Mouse (Mus musculus) midbrain, embryonic 16.5 days (tissue): Measurements from ENCODE around the gene Nanog. TPM values are rescaled to one million over a fixed set of nuclear protein-coding genes. Genes with fewer than 3 reads are reported as not detected.
"Not testable (repeated sequence)": the region's sequence is repeated elsewhere in the genome, so short reads cannot be mapped to it uniquely, and the experiment has no call there.

Experiments
- ATAC-seq: fragments of 200-750 bp; cut with Nextera tagmentation; 2 replicates; pipeline ENCODE4 v1.8.0; 2017; ENCODE audit warnings: moderate TSS enrichment
- H3K27ac ChIP-seq: fragments of 300-500 bp; sonication (generic); 2 replicates; pipeline ENCODE4 v1.5.1; 2014; ENCODE audit warnings: mild to moderate bottlenecking, low read length, mixed read lengths
- H3K27me3 ChIP-seq: fragments of 300-500 bp; sonication (generic); 2 replicates; pipeline ENCODE4 v1.6.1; 2014; ENCODE audit warnings: low read depth, low read length, mixed read lengths; ENCODE audit not compliant: control insufficient read depth, insufficient read depth
- H3K36me3 ChIP-seq: fragments of 300-500 bp; sonication (generic); 2 replicates; pipeline ENCODE4 v1.6.1; 2014; ENCODE audit warnings: mild to moderate bottlenecking, low read length, moderate library complexity, mixed read lengths; ENCODE audit not compliant: control insufficient read depth, insufficient read depth
- H3K4me1 ChIP-seq: fragments of 300-500 bp; sonication (generic); 2 replicates; pipeline ENCODE4 v1.6.1; 2014; ENCODE audit warnings: mild to moderate bottlenecking, low read length, mixed read lengths; ENCODE audit not compliant: control insufficient read depth, insufficient read depth
- H3K4me2 ChIP-seq: fragments of 300-500 bp; sonication (generic); 2 replicates; pipeline ENCODE4 v1.6.1; 2014; ENCODE audit warnings: mild to moderate bottlenecking, low read length, mixed read lengths
- H3K4me3 ChIP-seq: fragments of 300-500 bp; sonication (generic); 2 replicates; pipeline ENCODE4 v1.5.1; 2014; ENCODE audit warnings: low read depth, mild to moderate bottlenecking, low read length, moderate library complexity, mixed read lengths
- H3K9ac ChIP-seq: fragments of 300-500 bp; sonication (generic); 2 replicates; pipeline ENCODE4 v1.6.1; 2014; ENCODE audit warnings: low read depth, low read length, mixed read lengths
- H3K9me3 ChIP-seq: fragments of 300-500 bp; sonication (generic); replicated peaks from 2 replicates; pipeline ENCODE4 v1.6.1; 2014; ENCODE audit warnings: mild to moderate bottlenecking, low read length, mixed read lengths; ENCODE audit not compliant: control insufficient read depth, poor library complexity, severe bottlenecking
- WGBS: fragments of 180-500 bp; shearing (Covaris S2); extraction: QIAGEN DNeasy Blood & Tissue Kit; methylation state at CpG from one replicate; pipeline ENCODE4 v1.1.7; 2014; 5-methylcytosine and 5-hydroxymethylcytosine counted together
- polyA plus RNA-seq: library from polyadenylated mRNA; unstranded; fragments of >200 nt; fragmentation: Nextera tagmentation; extraction: Ambion mirVana; gene quantifications from 2 replicates; pipeline ENCODE4 v1.2.1, GENCODE M21; 2015

Nanog gene
- polyA plus RNA-seq, 1 experiment from 2014 or later = not detected

DNA sequence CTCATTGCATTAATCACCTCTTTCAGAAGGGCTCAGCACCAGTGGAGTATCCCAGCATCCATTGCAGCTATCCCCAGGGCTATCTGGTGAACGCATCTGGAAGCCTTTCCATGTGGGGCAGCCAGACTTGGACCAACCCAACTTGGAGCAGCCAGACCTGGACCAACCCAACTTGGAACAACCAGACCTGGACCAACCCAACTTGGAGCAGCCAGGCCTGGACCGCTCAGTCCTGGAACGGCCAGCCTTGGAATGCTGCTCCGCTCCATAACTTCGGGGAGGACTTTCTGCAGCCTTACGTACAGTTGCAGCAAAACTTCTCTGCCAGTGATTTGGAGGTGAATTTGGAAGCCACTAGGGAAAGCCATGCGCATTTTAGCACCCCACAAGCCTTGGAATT lies 5.8 kb downstream of the Nanog start:
- not testable (repeated sequence) for H3K36me3 ChIP-seq, H3K4me3 ChIP-seq, ATAC-seq, H3K27me3 ChIP-seq, H3K9me3 ChIP-seq, H3K4me2 ChIP-seq, H3K27ac ChIP-seq, H3K9ac ChIP-seq, H3K4me1 ChIP-seq
- WGBS = 95% methylated on average over 7 of the region's 7 CpGs

- H3K36me3 ChIP-seq = no peaks in the 10 kb centered on the region
- H3K4me1 ChIP-seq = no peaks in the 10 kb centered on the region
- H3K27me3 ChIP-seq = no peaks in the 10 kb centered on the region
- no peak overlapping the region for H3K4me2 ChIP-seq
- no peak for ATAC-seq
- no peak overlapping the region for H3K9ac ChIP-seq
- H3K27ac ChIP-seq = no peak overlapping the region
- no peak overlapping the region for H3K4me3 ChIP-seq
- H3K9me3 ChIP-seq = no peaks in the 10 kb centered on the region
- WGBS = 57% methylated on average over 7 of the region's 7 CpGs
Observed at GRCm38 (mm10) chr6:122714707-122715365, 7.5 kb downstream of the Nanog start.

DNA sequence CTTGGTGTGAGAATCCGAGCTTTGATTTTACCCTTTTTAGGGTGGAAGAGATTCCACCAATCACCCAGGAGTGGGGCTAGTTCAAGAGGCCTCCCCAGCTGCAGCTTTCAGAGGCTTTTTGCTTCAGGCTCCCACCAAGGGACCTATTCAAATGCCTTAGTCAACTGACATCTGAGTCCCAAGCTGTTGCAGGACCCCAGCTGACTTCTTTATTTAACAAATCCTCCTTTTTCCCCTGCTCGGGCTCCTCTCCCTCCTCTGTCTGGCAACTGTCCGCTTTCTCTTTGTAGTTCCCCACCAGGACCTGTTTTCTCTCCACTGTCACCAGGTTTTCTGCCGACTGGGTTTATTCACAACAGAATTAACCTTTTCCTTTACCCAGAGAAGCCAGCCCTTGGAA lies 8.6 kb downstream of the Nanog start:
- Histone ChIP-seq H3K9ac (no peak overlapping the region), H3K4me3 (no peak overlapping the region), H3K36me3 (no peaks in the 10 kb centered on the region), H3K4me2 (no peak overlapping the region), H3K27me3 (no peaks in the 10 kb centered on the region), H3K27ac (no peak overlapping the region), H3K4me1 (no peaks in the 10 kb centered on the region), H3K9me3 (no peaks in the 10 kb centered on the region)
- ATAC-seq = 0 out of 2 replicates have a peak, but pooled peaks have one; percentile 28
- WGBS = 1% methylated on average over 4 of the region's 4 CpGs

- not testable (repeated sequence) for ATAC-seq, H3K4me3 ChIP-seq, H3K4me1 ChIP-seq, H3K27me3 ChIP-seq, H3K9ac ChIP-seq, H3K27ac ChIP-seq, H3K9me3 ChIP-seq, H3K36me3 ChIP-seq, H3K4me2 ChIP-seq
- WGBS = 92% methylated on average over 1 of the region's 1 CpGs
Observed at GRCm38 (mm10) chr6:122718224-122718623, 10.9 kb downstream of the Nanog start.

DNA sequence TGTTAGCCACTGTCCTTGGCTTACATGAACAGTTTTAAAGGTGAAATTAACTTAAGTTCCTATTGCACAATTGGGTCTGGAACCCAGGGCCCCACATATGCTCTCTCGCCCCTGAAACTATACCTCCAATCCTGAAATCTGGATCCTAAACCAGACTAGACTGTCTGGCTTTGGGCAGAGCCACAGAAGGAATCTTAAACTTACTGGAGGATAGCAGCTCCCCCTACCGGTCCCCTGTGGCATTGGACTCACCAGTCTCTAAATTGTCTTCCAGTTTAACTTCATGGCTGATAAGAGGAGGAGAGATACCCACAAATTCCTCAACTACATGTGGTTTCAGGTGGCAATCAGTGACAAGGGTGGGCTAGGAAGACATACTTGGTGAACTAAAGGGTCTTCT lies 12.7 kb downstream of the Nanog start:
- Histone ChIP-seq H3K9ac (no peak overlapping the region), H3K9me3 (no peaks in the 10 kb centered on the region), H3K4me3 (no peak overlapping the region), H3K4me1 (no peaks in the 10 kb centered on the region), H3K4me2 (no peak overlapping the region), H3K27ac (no peak overlapping the region), H3K36me3 (no peaks in the 10 kb centered on the region), H3K27me3 (no peaks in the 10 kb centered on the region)
- WGBS = 27% methylated on average over 2 of the region's 2 CpGs
- ATAC-seq = no peak

DNA sequence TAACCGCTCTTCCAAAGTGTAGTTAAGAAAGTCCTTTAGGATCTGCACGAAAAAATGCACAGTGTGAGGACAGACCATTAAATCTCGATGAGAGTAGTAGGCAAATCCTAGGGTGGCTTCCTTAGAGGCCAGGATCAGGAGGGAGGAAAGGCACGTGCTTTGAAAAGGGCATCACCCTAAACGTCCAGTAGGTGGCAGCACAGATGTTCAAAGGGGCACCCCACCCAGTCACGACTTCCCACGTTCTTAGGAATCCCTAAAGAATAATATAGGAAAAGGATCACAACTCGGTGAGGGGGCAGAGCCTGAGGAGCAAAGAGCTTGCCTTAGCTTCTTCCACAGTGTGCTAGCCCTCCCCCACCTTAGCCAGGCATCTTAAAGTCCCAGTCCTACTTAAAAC lies 32.7 kb downstream of the Nanog start:
- peak overlapping the region; percentile 70 for H3K4me3 ChIP-seq
- ATAC-seq = peak; percentile 29
- H3K27me3 ChIP-seq = peaks cover 5% of the 10 kb centered on the region
- no peaks in the 10 kb centered on the region for H3K9me3 ChIP-seq
- peak overlapping the region; percentile 79 for H3K4me2 ChIP-seq
- 13% methylated on average over 8 of the region's 8 CpGs for WGBS
- H3K36me3 ChIP-seq = peaks cover 14% of the 10 kb centered on the region
- H3K9ac ChIP-seq = peak overlapping the region; percentile 81
- no peak overlapping the region for H3K27ac ChIP-seq
- peaks cover 19% of the 10 kb centered on the region for H3K4me1 ChIP-seq

DNA sequence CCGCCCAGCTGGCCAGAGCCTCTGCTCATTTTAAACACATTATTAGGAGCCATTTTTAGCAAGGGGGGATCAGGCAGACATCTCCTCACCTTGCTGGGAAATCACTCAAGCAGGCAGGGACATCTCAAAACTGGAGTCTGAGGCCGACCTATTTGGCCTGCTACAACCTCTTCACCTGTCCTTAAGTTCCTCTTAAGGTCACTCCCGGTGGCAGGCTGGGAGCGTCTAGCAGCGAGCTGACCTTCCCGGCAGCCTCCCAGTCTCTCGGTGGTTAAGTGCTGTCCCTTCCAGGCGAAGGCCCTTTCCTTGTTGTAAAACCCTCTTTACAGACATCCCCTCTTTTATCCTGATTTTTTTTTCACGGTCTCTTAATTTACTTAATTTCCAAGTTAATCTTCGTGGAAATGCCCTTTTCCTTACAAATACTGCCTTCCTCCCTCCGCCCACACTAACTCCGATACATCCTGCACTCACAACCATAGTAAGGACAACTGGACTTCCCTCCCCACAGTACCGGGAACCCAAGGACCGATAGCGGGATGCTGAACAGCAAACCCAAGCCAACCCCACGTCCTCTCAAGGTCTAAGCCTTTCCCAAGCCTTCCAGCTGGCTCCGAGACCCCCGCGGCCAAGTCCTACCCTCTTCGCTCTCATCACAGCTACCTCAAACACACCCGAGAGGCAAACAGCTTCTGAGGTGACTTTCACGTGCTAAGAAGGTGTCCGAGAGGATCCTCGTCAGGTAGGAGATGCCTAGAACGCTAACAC lies 34.4 kb downstream of the Nanog start:
- peaks cover 3% of the 10 kb centered on the region for H3K36me3 ChIP-seq
- peak overlapping the region; percentile 67 for H3K27ac ChIP-seq
- H3K4me3 ChIP-seq = peak overlapping the region; percentile 70
- peaks cover 5% of the 10 kb centered on the region for H3K27me3 ChIP-seq
- WGBS = 3% methylated on average over 25 of the region's 25 CpGs
- H3K9me3 ChIP-seq = no peaks in the 10 kb centered on the region
- H3K4me2 ChIP-seq = peak overlapping the region; percentile 79
- peaks cover 19% of the 10 kb centered on the region for H3K4me1 ChIP-seq
- peak overlapping the region; percentile 81 for H3K9ac ChIP-seq
- ATAC-seq = peak; percentile 29

GRCm38 (mm10) chr6:122742228-122742899 lies 35.1 kb downstream of the Nanog start:
- Histone ChIP-seq H3K9ac (peak overlapping the region; percentile 81), H3K4me3 (peak overlapping the region; percentile 70), H3K4me1 (peaks cover 19% of the 10 kb centered on the region), H3K9me3 (no peaks in the 10 kb centered on the region), H3K4me2 (peak overlapping the region; percentile 79), H3K36me3 (peaks cover 3% of the 10 kb centered on the region), H3K27me3 (peaks cover 5% of the 10 kb centered on the region), H3K27ac (peak overlapping the region; percentile 67)
- peak; percentile 69 for ATAC-seq
- under 1% methylated on average over 23 of the region's 23 CpGs for WGBS

DNA sequence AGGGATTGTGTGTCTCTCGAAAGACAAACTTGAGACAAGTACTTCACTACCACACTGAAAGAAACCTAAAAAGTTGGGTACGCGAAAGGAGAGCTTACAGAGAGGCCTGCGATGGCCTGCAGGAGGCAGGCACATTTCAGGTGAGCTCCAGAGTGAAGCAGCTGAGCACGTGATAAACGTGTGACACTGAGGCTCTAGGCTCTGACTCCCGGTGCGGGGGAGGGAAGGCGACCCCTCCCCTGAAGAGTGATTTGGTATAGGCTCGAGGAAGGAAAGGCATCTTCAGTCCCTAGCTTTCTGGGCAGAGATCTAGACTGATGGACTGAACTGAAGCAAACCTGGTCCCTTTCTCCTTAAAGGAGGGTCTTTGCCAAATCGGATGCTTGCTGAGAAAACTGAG lies 36.1 kb downstream of the Nanog start:
- Histone ChIP-seq H3K27me3 (peaks cover 5% of the 10 kb centered on the region), H3K27ac (no peak overlapping the region), H3K4me3 (no peak overlapping the region; the same call in 1 of the 2 replicates), H3K36me3 (no peaks in the 10 kb centered on the region), H3K9me3 (no peaks in the 10 kb centered on the region), H3K4me2 (peak overlapping the region; percentile 26; the same call in 1 of the 2 replicates), H3K4me1 (peaks cover 19% of the 10 kb centered on the region), H3K9ac (0 out of 2 replicates have a peak overlapping the region, but pooled peaks have one; percentile 8)
- no peak for ATAC-seq
- WGBS = 24% methylated on average over 11 of the region's 11 CpGs
